Mouse (Mus musculus) forebrain, embryonic 16.5 days (tissue): Measurements from ENCODE around the gene Msi2. TPM values are rescaled to one million over a fixed set of nuclear protein-coding genes. Genes with fewer than 3 reads are reported as not detected.
A peak's percentile ranks its signal among the peaks of the same experiment; 100 is the strongest.

Source experiments
- ATAC-seq: fragments of 200-750 bp; cut with Nextera tagmentation; 2 replicates; pipeline ENCODE4 v1.8.0; 2017; ENCODE audit warnings: mild to moderate bottlenecking, moderate library complexity
- H3K27ac ChIP-seq: fragments of 300-500 bp; sonication (generic); 2 replicates; pipeline ENCODE4 v1.5.1; 2014; ENCODE audit warnings: low read length, control low read depth
- H3K27me3 ChIP-seq: fragments of 300-500 bp; sonication (generic); replicated peaks from 2 replicates; pipeline ENCODE4 v1.6.1; 2014; ENCODE audit warnings: low read length; ENCODE audit not compliant: control insufficient read depth, insufficient read depth
- H3K36me3 ChIP-seq: fragments of 300-500 bp; sonication (generic); 2 replicates; pipeline ENCODE4 v1.6.1; 2014; ENCODE audit not compliant: control insufficient read depth, insufficient read depth
- H3K4me1 ChIP-seq: fragments of 300-500 bp; sonication (generic); replicated peaks from 2 replicates; pipeline ENCODE4 v1.6.1; 2014; ENCODE audit warnings: low read length; ENCODE audit not compliant: control insufficient read depth, insufficient read depth
- H3K4me2 ChIP-seq: fragments of 300-500 bp; sonication (generic); 2 replicates; pipeline ENCODE4 v1.6.1; 2014; ENCODE audit warnings: mild to moderate bottlenecking, low read length, control low read depth
- H3K4me3 ChIP-seq: fragments of 300-500 bp; sonication (generic); replicated peaks from 2 replicates; pipeline ENCODE4 v1.5.1; 2014; ENCODE audit warnings: mild to moderate bottlenecking, low read length, control low read depth
- H3K9ac ChIP-seq: fragments of 300-500 bp; sonication (generic); replicated peaks from 2 replicates; pipeline ENCODE4 v1.6.1; 2014; ENCODE audit warnings: low read depth, low read length, control low read depth
- H3K9me3 ChIP-seq: fragments of 300-500 bp; sonication (generic); 2 replicates; pipeline ENCODE4 v1.6.1; 2016; ENCODE audit warnings: low read length; ENCODE audit not compliant: control insufficient read depth
- WGBS: fragments of 180-500 bp; shearing (Covaris S2); extraction: QIAGEN DNeasy Blood & Tissue Kit; methylation state at CpG from one replicate; pipeline ENCODE4 v1.1.7; 2014; 5-methylcytosine and 5-hydroxymethylcytosine counted together
- polyA plus RNA-seq: library from polyadenylated mRNA; unstranded; fragments of >200 nt; fragmentation: Nextera tagmentation; extraction: Ambion mirVana; gene quantifications from 2 replicates; pipeline ENCODE4 v1.2.1, GENCODE M21; 2015

The Msi2 gene
- polyA plus RNA-seq, 1 experiment from 2014 or later = 23.4 TPM

GRCm38 (mm10) chr11:88687010-88687409 is 31.3 kb downstream of the Msi2 start:
- 69% methylated on average over 5 of the region's 5 CpGs for WGBS

GRCm38 (mm10) chr11:88686061-88686460 is 32.3 kb downstream of the Msi2 start:
- Histone ChIP-seq H3K4me3 (no peak overlapping the region), H3K9ac (no peak overlapping the region), H3K27me3 (no peaks in the 10 kb centered on the region), H3K27ac (no peak overlapping the region), H3K4me2 (no peak overlapping the region), H3K9me3 (no peaks in the 10 kb centered on the region), H3K4me1 (peaks cover 43% of the 10 kb centered on the region), H3K36me3 (no peaks in the 10 kb centered on the region)
- WGBS = 77% methylated on average over 7 of the region's 7 CpGs
- ATAC-seq = no peak

More at GRCm38 (mm10) chr11:88687010-88687409, 31.3 kb downstream of the Msi2 start:
- Histone ChIP-seq H3K4me3 (no peak overlapping the region), H3K27ac (no peak overlapping the region), H3K27me3 (no peaks in the 10 kb centered on the region), H3K4me1 (peaks cover 43% of the 10 kb centered on the region), H3K9ac (no peak overlapping the region), H3K9me3 (no peaks in the 10 kb centered on the region), H3K4me2 (no peak overlapping the region), H3K36me3 (no peaks in the 10 kb centered on the region)
- no peak for ATAC-seq

- H3K27ac ChIP-seq = 0 out of 2 replicates have a peak overlapping the region, but pooled peaks have one; percentile 20
- 0 out of 2 replicates have a peak, but pooled peaks cover 2% of the 10 kb centered on the region for H3K36me3 ChIP-seq
- WGBS = 27% methylated on average over 14 of the region's 14 CpGs
- ATAC-seq = peak; percentile 77
- H3K9me3 ChIP-seq = no peaks in the 10 kb centered on the region
- H3K4me2 ChIP-seq = no peak overlapping the region
- peaks cover 29% of the 10 kb centered on the region for H3K4me1 ChIP-seq
- H3K9ac ChIP-seq = no peak overlapping the region
- no peak overlapping the region for H3K4me3 ChIP-seq
- H3K27me3 ChIP-seq = no peaks in the 10 kb centered on the region
Measured at GRCm38 (mm10) chr11:88683026-88683770, 35.1 kb downstream of the Msi2 start.

GRCm38 (mm10) chr11:88677350-88677749 is 41.0 kb downstream of the Msi2 start:
- Histone ChIP-seq H3K9me3 (no peaks in the 10 kb centered on the region), H3K4me3 (no peak overlapping the region), H3K36me3 (0 out of 2 replicates have a peak, but pooled peaks cover 2% of the 10 kb centered on the region), H3K9ac (no peak overlapping the region), H3K27ac (no peak overlapping the region), H3K4me2 (no peak overlapping the region), H3K4me1 (peaks cover 16% of the 10 kb centered on the region), H3K27me3 (no peaks in the 10 kb centered on the region)
- no peak for ATAC-seq
- WGBS = 67% methylated on average over 7 of the region's 7 CpGs

GRCm38 (mm10) chr11:88676597-88676996 is 41.7 kb downstream of the Msi2 start:
- Histone ChIP-seq H3K27me3 (no peaks in the 10 kb centered on the region), H3K9ac (no peak overlapping the region), H3K36me3 (0 out of 2 replicates have a peak, but pooled peaks cover 2% of the 10 kb centered on the region), H3K4me1 (peaks cover 11% of the 10 kb centered on the region), H3K4me2 (no peak overlapping the region), H3K27ac (no peak overlapping the region), H3K9me3 (no peaks in the 10 kb centered on the region), H3K4me3 (no peak overlapping the region)
- WGBS = 85% methylated on average over 2 of the region's 2 CpGs
- no peak for ATAC-seq

- H3K4me2 ChIP-seq = no peak overlapping the region
- H3K9ac ChIP-seq = no peak overlapping the region
- WGBS = 80% methylated on average over 18 of the region's 18 CpGs
- peaks cover 6% of the 10 kb centered on the region; the same call in 1 of the 2 replicates for H3K4me1 ChIP-seq
- no peaks in the 10 kb centered on the region for H3K9me3 ChIP-seq
- no peaks in the 10 kb centered on the region for H3K27me3 ChIP-seq
- no peak overlapping the region for H3K4me3 ChIP-seq
- 0 out of 2 replicates have a peak, but pooled peaks cover 2% of the 10 kb centered on the region for H3K36me3 ChIP-seq
- ATAC-seq = no peak
- H3K27ac ChIP-seq = no peak overlapping the region
Measured at GRCm38 (mm10) chr11:88675526-88676353, 42.6 kb downstream of the Msi2 start.

- Histone ChIP-seq H3K9ac (no peak overlapping the region), H3K4me2 (no peak overlapping the region), H3K27ac (no peak overlapping the region), H3K36me3 (no peaks in the 10 kb centered on the region), H3K4me3 (no peak overlapping the region), H3K4me1 (peaks cover 6% of the 10 kb centered on the region; the same call in 1 of the 2 replicates), H3K9me3 (no peaks in the 10 kb centered on the region), H3K27me3 (no peaks in the 10 kb centered on the region)
- WGBS = 94% methylated on average over 9 of the region's 9 CpGs
- no peak for ATAC-seq
Measured at GRCm38 (mm10) chr11:88674075-88674474, 44.2 kb downstream of the Msi2 start.

- Histone ChIP-seq H3K9me3 (no peaks in the 10 kb centered on the region), H3K9ac (no peak overlapping the region), H3K36me3 (no peaks in the 10 kb centered on the region), H3K27me3 (no peaks in the 10 kb centered on the region), H3K4me2 (no peak overlapping the region), H3K27ac (no peak overlapping the region), H3K4me1 (peaks cover 5% of the 10 kb centered on the region; the same call in 1 of the 2 replicates), H3K4me3 (no peak overlapping the region)
- 57% methylated on average over 5 of the region's 5 CpGs for WGBS
- no peak for ATAC-seq
Measured at GRCm38 (mm10) chr11:88670925-88671324, 47.4 kb downstream of the Msi2 start.

GRCm38 (mm10) chr11:88669106-88669505 is 49.2 kb downstream of the Msi2 start:
- H3K9me3 ChIP-seq = no peaks in the 10 kb centered on the region
- ATAC-seq = no peak
- H3K4me3 ChIP-seq = no peak overlapping the region
- H3K4me1 ChIP-seq = peaks cover 10% of the 10 kb centered on the region; the same call in 1 of the 2 replicates
- no peaks in the 10 kb centered on the region for H3K27me3 ChIP-seq
- WGBS = 91% methylated on average over 7 of the region's 7 CpGs
- H3K36me3 ChIP-seq = no peaks in the 10 kb centered on the region
- H3K9ac ChIP-seq = no peak overlapping the region
- no peak overlapping the region for H3K27ac ChIP-seq
- H3K4me2 ChIP-seq = no peak overlapping the region
